Mouse (Mus musculus): ENCODE results near the gene Ppp6r3. TPM values are rescaled to one million over a fixed set of nuclear protein-coding genes. Genes with fewer than 3 reads are reported as not detected.

Gene Ppp6r3
- total RNA-seq, 2 experiments from 2014 or later = 76.0 to 85.1 TPM

DNA sequence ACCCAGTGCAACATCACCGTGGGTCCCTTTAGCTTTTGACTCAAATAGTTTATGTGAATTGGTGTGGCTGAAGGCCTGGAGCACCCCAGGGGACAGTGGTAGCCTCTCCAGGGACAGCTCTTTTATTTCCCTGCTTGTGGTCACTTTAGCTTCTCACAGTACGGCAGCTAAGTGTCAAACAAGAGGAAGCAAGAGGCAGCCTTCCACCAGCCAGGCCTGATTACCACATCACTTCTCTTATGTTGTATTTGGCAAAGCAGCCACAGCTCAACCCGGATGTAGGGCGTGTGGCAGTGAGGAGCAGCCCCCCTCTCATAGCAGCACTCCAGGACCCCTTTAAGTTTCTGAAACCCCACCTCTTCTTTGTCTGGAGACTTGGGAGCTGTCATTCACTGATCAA is 152.6 kb downstream of the Ppp6r3 start:
- TF ChIP-seq CTCF (IDR thresholded peaks at IDR 0.05) = no peak
- intact Hi-C loops (cut with DNase I) = no loop called here
- Histone ChIP-seq H3K27ac (no peak overlapping the region), H3K4me3 (no peak overlapping the region)
- DNase-seq (ENCODE audit: extremely low spot score in 1 of 2, low spot score in 2 of 2) = no peak

GRCm38 (mm10) chr19:3422488-3422887 is 153.1 kb downstream of the Ppp6r3 start:
- no peak for TF ChIP-seq CTCF (IDR thresholded peaks at IDR 0.05)
- DNase-seq (ENCODE audit: extremely low spot score in 1 of 2, low spot score in 2 of 2) = no peak
- Histone ChIP-seq H3K27ac (no peak overlapping the region), H3K4me3 (no peak overlapping the region)
- intact Hi-C loops (cut with DNase I) = no loop called here

DNA sequence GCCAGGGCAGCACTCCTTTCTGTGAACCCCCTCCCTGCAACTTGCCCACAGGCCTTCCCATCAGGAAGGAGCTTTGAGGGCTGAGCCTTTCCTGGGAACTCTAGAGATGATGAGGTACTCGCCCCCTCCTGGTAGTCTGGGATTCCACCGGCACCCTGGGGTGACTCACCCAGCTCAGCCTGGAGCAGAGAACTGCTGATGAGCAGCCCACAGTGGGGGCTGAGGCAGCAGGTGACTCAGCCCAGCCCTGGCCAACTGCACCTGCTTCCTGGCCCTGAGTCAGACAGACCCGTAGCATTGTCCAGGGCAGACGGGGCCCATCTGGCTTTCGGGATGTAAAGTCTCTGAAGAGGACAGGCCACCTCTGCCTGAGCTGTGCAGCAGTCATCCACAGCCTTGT is 156.3 kb downstream of the Ppp6r3 start:
- DNase-seq (ENCODE audit: extremely low spot score in 1 of 2, low spot score in 2 of 2) = peak; percentile 64 to 67
- H3K27ac ChIP-seq = no peak overlapping the region
- intact Hi-C loops (cut with DNase I) = no loop called here
- no peak overlapping the region for H3K4me3 ChIP-seq
- peak; percentile 15 for TF ChIP-seq CTCF (IDR thresholded peaks at IDR 0.05)

DNA sequence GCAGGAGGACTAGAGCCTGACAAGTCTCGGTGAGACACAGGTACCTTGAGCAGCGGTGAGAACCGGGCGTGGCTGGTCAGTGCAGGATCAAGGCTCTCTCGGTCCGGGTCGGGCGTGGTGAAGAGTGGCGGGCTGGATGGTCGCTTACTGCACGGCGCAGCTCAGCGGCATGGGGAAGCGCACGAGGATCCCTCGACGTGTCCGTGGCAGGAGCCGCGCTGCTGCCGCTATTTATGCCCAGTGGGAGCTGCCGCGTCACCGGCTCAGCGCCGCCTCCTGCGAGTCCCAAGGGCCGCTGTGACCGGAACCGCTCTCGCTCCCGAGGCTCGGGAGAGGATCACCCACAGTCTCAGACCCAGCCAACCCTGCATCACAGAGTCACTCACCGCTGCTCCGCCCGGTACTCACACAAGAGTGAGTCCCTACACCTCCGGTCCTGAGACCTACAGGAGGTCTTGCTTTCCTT is 161.2 kb downstream of the Ppp6r3 start, which contains the start of gene Gal:
Gal (minus strand) TSS at position 277 of the 466 bp plus-strand sequence.
- intact Hi-C loops (cut with DNase I) = no loop called here
- peak in 1 of 2 experiments; percentile 24 for DNase-seq (ENCODE audit: extremely low spot score in 1 of 2, low spot score in 2 of 2)

GRCm38 (mm10) chr19:3405531-3406281 is 169.8 kb downstream of the Ppp6r3 start:
- Histone ChIP-seq H3K4me3 (no peak overlapping the region), H3K27ac (no peak overlapping the region)
- TF ChIP-seq CTCF (IDR thresholded peaks at IDR 0.05) = no peak
- intact Hi-C loops (cut with DNase I) = no loop called here
- no peak for DNase-seq (ENCODE audit: extremely low spot score in 1 of 2, low spot score in 2 of 2)

More for the DNA sequence above, 161.2 kb downstream of the Ppp6r3 start, which contains the start of gene Gal:
- Histone ChIP-seq H3K27ac (no peak within 1 kb of the TSS), H3K4me3 (0 out of 2 replicates have a peak within 1 kb of the TSS, but pooled peaks have one; percentile 7)
- no peak for TF ChIP-seq CTCF (IDR thresholded peaks at IDR 0.05)

Other genes starting within 250 kb of the Ppp6r3 start
- under 1 TPM; 0.19 to 0.36 TPM for gene Tesmin, start 186.9 kb downstream of the Ppp6r3 start, total RNA-seq (2021)
- under 1 TPM in 1 of 2 experiments, not detected in 1; 0.56 TPM for gene Gal, start 161.2 kb downstream of the Ppp6r3 start, total RNA-seq (2021)
- gene Lrp5, start 110.8 kb upstream of the Ppp6r3 start, total RNA-seq (2021) = 1 to 10 TPM; 8.3 to 9.3 TPM
- 10 to 100 TPM; 31.3 to 38.5 TPM for gene 1810055G02Rik, start 132.5 kb upstream of the Ppp6r3 start, total RNA-seq (2021)
- 10 to 100 TPM; 52.4 to 52.6 TPM for gene Kmt5b, start 191.7 kb upstream of the Ppp6r3 start, total RNA-seq (2021)

Measured in left cerebral cortex, adult 2 months (tissue).